Mouse (Mus musculus) hindbrain, embryonic 14.5 days (tissue): ENCODE results near the gene Gtf2h4. TPM values are rescaled to one million over a fixed set of nuclear protein-coding genes. Genes with fewer than 3 reads are reported as not detected.

Source experiments
- ATAC-seq: fragments of 200-750 bp; cut with Nextera tagmentation; 2 replicates; pipeline ENCODE4 v1.8.0; 2017; ENCODE audit warnings: moderate number of reproducible peaks, mild to moderate bottlenecking, moderate TSS enrichment, moderate library complexity; ENCODE audit not compliant: low FRiP score
- DNase-seq: peaks from one replicate; pipeline ENCODE4 v3.0.0-alpha.2; 2015; ENCODE audit warnings: low spot score
- H3K27ac ChIP-seq: fragments of 300-500 bp; sonication (generic); 2 replicates; pipeline ENCODE4 v1.5.1; 2014; ENCODE audit warnings: mild to moderate bottlenecking, moderate library complexity
- H3K27me3 ChIP-seq: fragments of 300-500 bp; sonication (generic); 2 replicates; pipeline ENCODE4 v1.6.1; 2014; ENCODE audit warnings: mild to moderate bottlenecking, low read length, mixed read lengths; ENCODE audit not compliant: control insufficient read depth, insufficient read depth
- H3K36me3 ChIP-seq: fragments of 300-500 bp; sonication (generic); replicated peaks from 2 replicates; pipeline ENCODE4 v1.6.1; 2014; ENCODE audit not compliant: control insufficient read depth, insufficient read depth
- H3K4me1 ChIP-seq: fragments of 300-500 bp; sonication (generic); replicated peaks from 2 replicates; pipeline ENCODE4 v1.6.1; 2014; ENCODE audit warnings: antibody characterized with exemption, low read length, mixed read lengths; ENCODE audit not compliant: control insufficient read depth, insufficient read depth
- H3K4me2 ChIP-seq: fragments of 300-500 bp; sonication (generic); replicated peaks from 2 replicates; pipeline ENCODE4 v1.6.1; 2014; ENCODE audit warnings: mild to moderate bottlenecking, moderate library complexity
- H3K4me3 ChIP-seq: fragments of 300-500 bp; sonication (generic); replicated peaks from 2 replicates; pipeline ENCODE4 v1.5.1; 2014; ENCODE audit warnings: mild to moderate bottlenecking, low read length
- H3K9ac ChIP-seq: fragments of 300-500 bp; sonication (generic); 2 replicates; pipeline ENCODE4 v1.6.1; 2014
- H3K9me3 ChIP-seq: fragments of 300-500 bp; sonication (generic); 2 replicates; pipeline ENCODE4 v1.6.1; 2016; ENCODE audit warnings: low read length; ENCODE audit not compliant: control insufficient read depth
- WGBS: fragments of 180-500 bp; shearing (Covaris S2); extraction: QIAGEN DNeasy Blood & Tissue Kit; methylation state at CpG from one replicate; pipeline ENCODE4 v1.1.7; 2014; 5-methylcytosine and 5-hydroxymethylcytosine counted together
- polyA plus RNA-seq: library from polyadenylated mRNA; unstranded; fragments of >200 nt; fragmentation: Nextera tagmentation; extraction: Ambion mirVana; gene quantifications from 2 replicates; pipeline ENCODE4 v1.2.1, GENCODE M21; 2014

Gene Gtf2h4
- polyA plus RNA-seq, 1 experiment from 2014 or later = 21.3 TPM

DNA sequence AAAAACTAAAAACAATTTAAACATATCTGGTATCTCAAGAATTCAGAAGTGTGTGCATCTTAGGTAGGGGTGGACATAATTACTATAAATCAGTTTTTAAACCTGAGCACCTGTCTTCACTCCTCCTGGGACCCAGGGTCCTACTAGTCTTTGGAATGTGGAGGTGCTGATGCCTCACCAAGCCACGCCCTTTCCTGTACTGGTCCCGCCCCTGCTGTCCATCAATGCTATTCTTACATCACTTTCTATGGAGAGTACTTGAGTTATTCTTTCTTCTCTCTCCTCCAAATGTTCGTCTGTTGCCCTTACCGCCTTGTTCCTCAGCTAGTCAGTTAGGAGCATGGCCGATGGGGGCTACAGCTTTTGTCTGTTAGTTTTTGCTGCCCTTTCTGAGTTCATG is 37.2 kb downstream of the Gtf2h4 start:
- DNase-seq = no peak

DNA sequence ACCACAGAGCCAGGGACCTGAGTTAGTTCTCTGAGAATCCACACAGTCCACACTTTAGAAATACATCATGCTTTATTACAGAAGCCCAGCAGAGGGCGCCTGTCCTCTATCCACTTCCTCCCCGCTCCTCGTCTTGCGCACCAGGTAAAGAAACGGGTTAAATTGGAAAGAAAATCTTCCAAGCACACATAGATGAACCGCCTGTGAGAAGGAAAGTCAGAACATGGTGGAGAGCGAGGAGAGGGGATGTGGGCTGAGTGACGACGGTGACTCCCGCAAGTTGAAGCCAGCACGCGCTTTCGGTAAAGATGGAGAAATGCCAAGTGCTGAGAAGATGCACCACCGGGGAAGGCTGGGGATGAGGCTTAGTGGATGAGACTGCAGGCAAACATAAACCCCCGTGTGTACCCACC is 37.8 kb downstream of the Gtf2h4 start:
- Histone ChIP-seq H3K4me1 (no peaks in the 10 kb centered on the region), H3K27me3 (no peaks in the 10 kb centered on the region), H3K36me3 (no peaks in the 10 kb centered on the region), H3K4me2 (peak overlapping the region; percentile 64), H3K4me3 (peak overlapping the region; percentile 25), H3K27ac (no peak overlapping the region), H3K9ac (peak overlapping the region; percentile 44), H3K9me3 (no peaks in the 10 kb centered on the region)
- peak; percentile 69; the same call in 1 of the 2 replicates for ATAC-seq
- DNase-seq = peak; percentile 82
- WGBS = under 1% methylated on average over 15 of the region's 15 CpGs

More for the DNA sequence above, 37.2 kb downstream of the Gtf2h4 start:
- no peak overlapping the region for H3K9ac ChIP-seq
- no peaks in the 10 kb centered on the region for H3K36me3 ChIP-seq
- 0 out of 2 replicates have a peak overlapping the region, but pooled peaks have one; percentile 25 for H3K4me3 ChIP-seq
- H3K27ac ChIP-seq = no peak overlapping the region
- WGBS = 43% methylated on average over 5 of the region's 5 CpGs
- ATAC-seq = no peak
- no peaks in the 10 kb centered on the region for H3K4me1 ChIP-seq
- no peaks in the 10 kb centered on the region for H3K27me3 ChIP-seq
- H3K9me3 ChIP-seq = no peaks in the 10 kb centered on the region
- peak overlapping the region; percentile 64 for H3K4me2 ChIP-seq

DNA sequence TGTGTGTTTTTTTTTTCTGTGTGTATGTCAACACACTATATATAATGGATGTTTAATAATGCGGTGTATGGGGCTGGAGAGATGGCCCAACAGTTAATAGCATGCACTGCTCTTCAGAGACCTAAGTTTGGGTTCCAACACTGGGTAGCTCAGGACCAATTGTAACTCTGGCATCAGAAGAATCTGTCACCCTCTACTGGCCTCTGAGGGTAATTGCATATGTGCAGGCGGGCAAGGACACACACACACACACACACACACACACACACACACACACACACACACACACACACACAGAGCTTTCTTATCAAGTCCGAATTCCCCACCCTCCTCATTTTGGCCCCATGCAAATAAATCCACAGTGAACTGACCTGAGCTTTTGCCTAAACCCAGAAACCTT is 38.3 kb downstream of the Gtf2h4 start:
- Histone ChIP-seq H3K36me3 (no peaks in the 10 kb centered on the region), H3K4me2 (no peak overlapping the region), H3K27me3 (no peaks in the 10 kb centered on the region), H3K9ac (no peak overlapping the region), H3K27ac (no peak overlapping the region), H3K4me3 (no peak overlapping the region), H3K4me1 (no peaks in the 10 kb centered on the region), H3K9me3 (no peaks in the 10 kb centered on the region)
- ATAC-seq (no peak), DNase-seq (no peak)
- 79% methylated on average over 3 of the region's 3 CpGs for WGBS

DNA sequence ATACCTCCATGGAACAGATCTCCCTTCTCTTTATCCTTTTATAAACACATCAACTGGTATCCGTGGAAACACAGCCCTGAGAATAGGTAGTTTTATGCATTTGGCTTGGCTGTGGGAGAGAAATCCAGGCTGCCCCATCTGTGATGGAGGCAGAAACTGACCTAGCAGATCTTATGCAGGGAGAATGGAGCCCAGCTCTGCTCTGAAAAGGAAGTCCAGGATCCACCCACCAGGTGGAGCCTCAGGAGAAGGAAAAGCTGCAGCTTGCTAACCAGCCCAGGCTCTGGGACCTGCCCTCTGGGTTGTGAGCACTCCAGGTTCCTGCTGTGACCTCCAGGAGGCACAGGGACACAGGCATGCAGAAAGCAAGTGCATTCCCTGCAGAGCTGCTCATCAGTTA is 39.5 kb downstream of the Gtf2h4 start:
- 16% methylated on average over 1 of the region's 1 CpGs for WGBS
- H3K9me3 ChIP-seq = no peaks in the 10 kb centered on the region
- no peaks in the 10 kb centered on the region for H3K36me3 ChIP-seq
- H3K4me1 ChIP-seq = no peaks in the 10 kb centered on the region
- ATAC-seq (no peak), DNase-seq (no peak)
- no peak overlapping the region for H3K27ac ChIP-seq
- H3K9ac ChIP-seq = no peak overlapping the region
- H3K4me2 ChIP-seq = no peak overlapping the region
- no peaks in the 10 kb centered on the region for H3K27me3 ChIP-seq
- H3K4me3 ChIP-seq = no peak overlapping the region

DNA sequence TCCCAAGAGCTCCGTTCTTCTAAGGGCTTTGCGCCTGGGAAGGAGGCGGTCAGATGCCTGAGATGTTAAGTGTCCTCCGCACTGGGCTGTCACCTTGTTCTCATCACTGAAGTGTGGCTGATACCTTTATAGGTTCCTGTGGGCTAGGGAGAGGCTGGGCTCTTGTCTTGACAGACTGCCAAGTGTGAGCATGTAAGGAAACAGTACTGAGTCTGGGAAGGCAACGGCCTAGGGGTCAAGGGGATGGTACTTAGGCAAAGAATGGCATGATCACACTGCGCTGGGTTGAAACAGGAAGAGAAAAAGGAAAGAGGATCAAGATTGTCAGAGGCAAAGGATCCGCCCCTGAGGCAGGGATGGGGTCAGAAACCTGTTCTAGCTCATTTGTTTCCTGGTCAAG is 47.0 kb downstream of the Gtf2h4 start, which contains the start of gene Gm9573:
Gm9573 (minus strand) TSS at position 101 of the 400 bp plus-strand sequence.
- H3K27me3 ChIP-seq = no peaks in the 10 kb centered on the region
- no peak for ATAC-seq
- H3K9ac ChIP-seq = no peak within 1 kb of the TSS
- no peak within 1 kb of the TSS for H3K4me3 ChIP-seq
- no peaks in the 10 kb centered on the region for H3K4me1 ChIP-seq
- H3K9me3 ChIP-seq = no peaks in the 10 kb centered on the region
- no peak within 1 kb of the TSS for H3K4me2 ChIP-seq
- H3K36me3 ChIP-seq = no peaks in the 10 kb centered on the region
- H3K27ac ChIP-seq = no peak within 1 kb of the TSS
- WGBS = 88% methylated on average over 7 of the region's 7 CpGs
- no peak for DNase-seq

Other genes starting within 250 kb of the Gtf2h4 start
- gene H2-Q6, start 248.9 kb downstream of the Gtf2h4 start, polyA plus RNA-seq = 0.44 and 0.71 TPM in 2 replicates
- 2.8 and 2.9 TPM in 2 replicates for gene H2-Q7, start 234.6 kb downstream of the Gtf2h4 start, polyA plus RNA-seq
- not detected in 2 replicates for gene H2-Q10, start 203.7 kb downstream of the Gtf2h4 start, polyA plus RNA-seq
- not detected in 2 replicates for gene Pou5f1, start 167.7 kb downstream of the Gtf2h4 start, polyA plus RNA-seq
- 12.3 and 16.5 TPM in 2 replicates for gene Tcf19, start 156.9 kb downstream of the Gtf2h4 start, polyA plus RNA-seq
- gene Cchcr1, start 156.6 kb downstream of the Gtf2h4 start, polyA plus RNA-seq = 2.8 and 3.5 TPM in 2 replicates
- gene Psors1c2, start 140.5 kb downstream of the Gtf2h4 start, polyA plus RNA-seq = 0.26 and 0.72 TPM in 2 replicates
- gene Cdsn, start 121.6 kb downstream of the Gtf2h4 start, polyA plus RNA-seq = 0.22 and 0.25 TPM in 2 replicates
- gene 2300002M23Rik, start 106.3 kb downstream of the Gtf2h4 start, polyA plus RNA-seq = not detected in 2 replicates
- not detected in 2 replicates for gene Sfta2, start 72.2 kb downstream of the Gtf2h4 start, polyA plus RNA-seq
- not detected in 2 replicates for gene Gm9573, start 47.1 kb downstream of the Gtf2h4 start, polyA plus RNA-seq
- gene Mucl3, start 30.0 kb downstream of the Gtf2h4 start, polyA plus RNA-seq = 0.09 TPM in 1 of 2 replicates, not detected in the other
- gene Vars2, start 6.1 kb downstream of the Gtf2h4 start, polyA plus RNA-seq = 14.8 and 14.9 TPM in 2 replicates
- 62.7 and 72.5 TPM in 2 replicates for gene Ddr1, start 30.9 kb upstream of the Gtf2h4 start, polyA plus RNA-seq
- gene Ier3, start 147.9 kb upstream of the Gtf2h4 start, polyA plus RNA-seq = 6.6 and 7.5 TPM in 2 replicates
- 86.3 and 96.6 TPM in 2 replicates for gene Flot1, start 149.5 kb upstream of the Gtf2h4 start, polyA plus RNA-seq
- gene Tubb5, start 164.6 kb upstream of the Gtf2h4 start, polyA plus RNA-seq = 1,664 and 1,709 TPM in 2 replicates
- gene Mdc1, start 167.8 kb upstream of the Gtf2h4 start, polyA plus RNA-seq = 9.2 and 10.7 TPM in 2 replicates
- 18.2 and 20.3 TPM in 2 replicates for gene Nrm, start 187.6 kb upstream of the Gtf2h4 start, polyA plus RNA-seq
- gene Ppp1r18, start 191.9 kb upstream of the Gtf2h4 start, polyA plus RNA-seq = 18.8 and 20.7 TPM in 2 replicates
- 25.8 and 29.0 TPM in 2 replicates for gene Dhx16, start 206.1 kb upstream of the Gtf2h4 start, polyA plus RNA-seq
- 55.3 and 57.5 TPM in 2 replicates for gene 2310061I04Rik, start 223.7 kb upstream of the Gtf2h4 start, polyA plus RNA-seq
- gene Atat1, start 236.3 kb upstream of the Gtf2h4 start, polyA plus RNA-seq = 387 and 408 TPM in 2 replicates
- gene Mrps18b, start 242.7 kb upstream of the Gtf2h4 start, polyA plus RNA-seq = 61.4 and 63.6 TPM in 2 replicates
- 34.8 and 37.9 TPM in 2 replicates for gene Ppp1r10, start 242.7 kb upstream of the Gtf2h4 start, polyA plus RNA-seq